Comparison of ENCODE assay signal across 11 mouse cellular contexts in genomic region chr17:29985534-29985933, GRCm38 (mm10). TPM values are rescaled to one million over a fixed set of nuclear protein-coding genes. Genes with fewer than 3 reads are reported as not detected.
A peak's percentile ranks its signal among the peaks of the same experiment; 100 is the strongest.
DNase-seq lines count a peak whose midpoint lies in the region; ATAC-seq and TF ChIP-seq lines count a peak whose summit lies in the region.
"Had no signal": no experiment of that assay in that cellular context is flagged by ENCODE, and none has a peak within 500 bp of the region (broad histone marks: within the 10 kb centered on the region; RNA-seq: fewer than 3 reads in every experiment).

No protein-coding gene starts in this region.

- DNase-seq in Muller cell, postnatal 12 days (ENCODE audit: inconsistent ontology term): peak; percentile 71
- DNase-seq in brain, adult 2 months (ENCODE audit: low read depth, low spot score): peak; percentile 12
- DNase-seq in lung, embryonic 14.5 days: peak; percentile 66
- DNase-seq in testis, postnatal 10 days (ENCODE audit: low spot score): no peak
- no peak for DNase-seq in spleen, postnatal 4 days (ENCODE audit: low spot score in 2 of 2)
- no peak for DNase-seq in adrenal gland, postnatal 25 days
- DNase-seq: thymus, postnatal 14 days had no signal

- H3K27me3 ChIP-seq in intestine, embryonic 16.5 days (replicated peaks; ENCODE audit: control insufficient read depth, insufficient read depth, low read length): no peaks in the 10 kb centered on the region
- H3K27me3 ChIP-seq in lung, embryonic 14.5 days (ENCODE audit: insufficient read depth, low read length): no peaks in the 10 kb centered on the region
- H3K27me3 ChIP-seq: embryonic facial prominence, embryonic 13.5 days had no signal

- H3K4me1 ChIP-seq in intestine, embryonic 16.5 days (ENCODE audit: control insufficient read depth, insufficient read depth, low read length): 0 out of 2 replicates have a peak, but pooled peaks cover 2% of the 10 kb centered on the region
- H3K4me1 ChIP-seq in lung, embryonic 14.5 days (ENCODE audit: insufficient read depth): no peaks in the 10 kb centered on the region

- no peak overlapping the region for H3K4me2 ChIP-seq in intestine, embryonic 16.5 days (ENCODE audit: low read depth, low read length)
- no peak overlapping the region for H3K4me2 ChIP-seq in lung, embryonic 14.5 days
- H3K4me2 ChIP-seq: embryonic facial prominence, embryonic 13.5 days; liver, embryonic 15.5 days had no signal

- H3K9ac ChIP-seq in intestine, embryonic 16.5 days (ENCODE audit: low read depth, low read length): no peak overlapping the region
- no peak overlapping the region for H3K9ac ChIP-seq in lung, embryonic 14.5 days
- H3K9ac ChIP-seq: embryonic facial prominence, embryonic 13.5 days; liver, embryonic 15.5 days had no signal

- ATAC-seq in intestine, embryonic 16.5 days: peak; percentile 33; the same call in 1 of the 2 replicates
- ATAC-seq in lung, embryonic 14.5 days (ENCODE audit: insufficient read depth): 0 out of 2 replicates have a peak, but pooled peaks have one; percentile 28

- no peak overlapping the region for H3K27ac ChIP-seq in intestine, embryonic 16.5 days (ENCODE audit: low read length)
- H3K27ac ChIP-seq in lung, embryonic 14.5 days (ENCODE audit: low read depth): peak overlapping the region; percentile 33; the same call in 1 of the 2 replicates
- H3K27ac ChIP-seq: embryonic facial prominence, embryonic 13.5 days; liver, embryonic 15.5 days had no signal

- 17% methylated on average over 3 of the region's 3 CpGs for WGBS in intestine, embryonic 16.5 days
- 8% methylated on average over 3 of the region's 3 CpGs for WGBS in lung, embryonic 14.5 days

- 0 out of 2 replicates have a peak, but pooled peaks cover 5% of the 10 kb centered on the region for H3K9me3 ChIP-seq in intestine, embryonic 16.5 days (ENCODE audit: control insufficient read depth, low read length)
- no peaks in the 10 kb centered on the region; the same call in 1 of the 2 replicates for H3K9me3 ChIP-seq in lung, embryonic 14.5 days (ENCODE audit: low read depth, low read length)
- H3K9me3 ChIP-seq: embryonic facial prominence, embryonic 13.5 days; liver, embryonic 15.5 days had no signal

- no peaks in the 10 kb centered on the region for H3K36me3 ChIP-seq in intestine, embryonic 16.5 days (ENCODE audit: control insufficient read depth, insufficient read depth, low read length)
- H3K36me3 ChIP-seq in lung, embryonic 14.5 days (ENCODE audit: insufficient read depth): no peaks in the 10 kb centered on the region
- H3K36me3 ChIP-seq: embryonic facial prominence, embryonic 13.5 days; G1E; liver, embryonic 15.5 days had no signal

- H3K4me3 ChIP-seq in intestine, embryonic 16.5 days (ENCODE audit: low read length): no peak overlapping the region
- no peak overlapping the region for H3K4me3 ChIP-seq in lung, embryonic 14.5 days (ENCODE audit: low read depth, low read length)
- H3K4me3 ChIP-seq: embryonic facial prominence, embryonic 13.5 days; liver, embryonic 15.5 days had no signal

- no peak for TF ChIP-seq CTCF in lung, embryonic 14.5 days (IDR thresholded peaks at IDR 0.05; ENCODE audit: low read depth)

RNA-seq across cellular contexts. Expression of gene Mdga1, which starts 15.6 kb away (rescaled TPM):
- polyA plus RNA-seq in intestine, embryonic 16.5 days (2015; fragmentation: Nextera tagmentation; extraction: Ambion mirVana): 0.86 and 1.6 TPM in 2 replicates
- polyA plus RNA-seq in lung, embryonic 14.5 days (2014; fragmentation: Nextera tagmentation; extraction: Ambion mirVana): 4.7 and 8.9 TPM in 2 replicates
- 1.4 and 1.9 TPM in 2 replicates for total RNA-seq in adrenal gland, postnatal 25 days (2021)

RNA-seq across cellular contexts. Expression of gene Zfand3, which starts 19.0 kb away (rescaled TPM):
- polyA plus RNA-seq in intestine, embryonic 16.5 days (2015; fragmentation: Nextera tagmentation; extraction: Ambion mirVana): 39.7 and 40.2 TPM in 2 replicates
- 41.2 and 47.5 TPM in 2 replicates for polyA plus RNA-seq in lung, embryonic 14.5 days (2014; fragmentation: Nextera tagmentation; extraction: Ambion mirVana)
- 138 and 144 TPM in 2 replicates for total RNA-seq in adrenal gland, postnatal 25 days (2021)

Comparison
In these comparisons a context has a peak if more than half of its experiments do, and no peak if none do; other contexts are left out.
1. DNase-seq: peak in Muller cell, postnatal 12 days (single experiment), brain, adult 2 months (single experiment) and lung, embryonic 14.5 days (single experiment); none in testis, postnatal 10 days (single experiment), spleen, postnatal 4 days (0 of 2) and adrenal gland, postnatal 25 days (single experiment).